Mouse (Mus musculus) stomach, embryonic 15.5 days (tissue): ENCODE results near the gene Mrps9. TPM values are rescaled to one million over a fixed set of nuclear protein-coding genes. Genes with fewer than 3 reads are reported as not detected.
A peak's percentile ranks its signal among the peaks of the same experiment; 100 is the strongest.

Experiments
- ATAC-seq: fragments of 200-750 bp; cut with Nextera tagmentation; 2 replicates; pipeline ENCODE4 v1.8.0; 2017; ENCODE audit warnings: low read depth, moderate number of reproducible peaks, moderate TSS enrichment; ENCODE audit not compliant: insufficient read depth, low FRiP score
- H3K27ac ChIP-seq: fragments of 300-500 bp; sonication (generic); 2 replicates; pipeline ENCODE4 v1.5.1; 2015; ENCODE audit warnings: mild to moderate bottlenecking, inconsistent platforms
- H3K27me3 ChIP-seq: fragments of 300-500 bp; sonication (generic); replicated peaks from 2 replicates; pipeline ENCODE4 v1.6.1; 2015; ENCODE audit warnings: inconsistent platforms
- H3K36me3 ChIP-seq: fragments of 300-500 bp; sonication (generic); 2 replicates; pipeline ENCODE4 v1.6.1; 2015; ENCODE audit warnings: inconsistent platforms
- H3K4me1 ChIP-seq: fragments of 300-500 bp; sonication (generic); 2 replicates; pipeline ENCODE4 v1.6.1; 2015; ENCODE audit warnings: inconsistent platforms
- H3K4me2 ChIP-seq: fragments of 300-500 bp; sonication (generic); 2 replicates; pipeline ENCODE4 v1.6.1; 2015; ENCODE audit warnings: mild to moderate bottlenecking, inconsistent platforms
- H3K4me3 ChIP-seq: fragments of 300-500 bp; sonication (generic); replicated peaks from 2 replicates; pipeline ENCODE4 v1.5.1; 2015; ENCODE audit warnings: inconsistent platforms
- H3K9ac ChIP-seq: fragments of 300-500 bp; sonication (generic); 2 replicates; pipeline ENCODE4 v1.6.1; 2015; ENCODE audit warnings: inconsistent platforms
- H3K9me3 ChIP-seq: fragments of 300-500 bp; sonication (generic); 2 replicates; pipeline ENCODE4 v1.6.1; 2016; ENCODE audit warnings: inconsistent platforms
- WGBS: fragments of 180-500 bp; shearing (Covaris S2); methylation state at CpG from one replicate; pipeline ENCODE4 v1.1.7; 2015; 5-methylcytosine and 5-hydroxymethylcytosine counted together
- polyA plus RNA-seq: library from polyadenylated mRNA; unstranded; fragments of >200 nt; fragmentation: Nextera tagmentation; extraction: Ambion mirVana; gene quantifications from 2 replicates; pipeline ENCODE4 v1.2.1, GENCODE M21; 2015

The Mrps9 gene
- 48.8 and 50.0 TPM in 2 replicates for polyA plus RNA-seq

- Histone ChIP-seq H3K4me1 (no peaks in the 10 kb centered on the region), H3K9me3 (no peaks in the 10 kb centered on the region), H3K4me3 (peak within 1 kb of the TSS; percentile 99), H3K4me2 (peak within 1 kb of the TSS; percentile 58), H3K36me3 (no peaks in the 10 kb centered on the region), H3K27ac (peak within 1 kb of the TSS; percentile 73), H3K9ac (peak within 1 kb of the TSS; percentile 84), H3K27me3 (no peaks in the 10 kb centered on the region)
- under 1% methylated on average over 23 of the region's 23 CpGs for WGBS
- peak; percentile 99 for ATAC-seq
Observed at GRCm38 (mm10) chr1:42850663-42851397, at the start of gene Mrps9. Mrps9 (plus strand) TSS chr1:42851233.

- no peaks in the 10 kb centered on the region for H3K36me3 ChIP-seq
- ATAC-seq: no peak
Observed at GRCm38 (mm10) chr1:42813301-42813845, 37.7 kb upstream of the Mrps9 start.

GRCm38 (mm10) chr1:42814798-42815619 lies 36.0 kb upstream of the Mrps9 start:
- Histone ChIP-seq H3K9me3 (no peaks in the 10 kb centered on the region), H3K27ac (no peak overlapping the region), H3K27me3 (no peaks in the 10 kb centered on the region), H3K4me1 (no peaks in the 10 kb centered on the region), H3K36me3 (no peaks in the 10 kb centered on the region), H3K9ac (no peak overlapping the region), H3K4me2 (no peak overlapping the region), H3K4me3 (no peak overlapping the region)
- WGBS: 79% methylated on average over 15 of the region's 15 CpGs
- ATAC-seq: no peak

More at GRCm38 (mm10) chr1:42813301-42813845, 37.7 kb upstream of the Mrps9 start:
- Histone ChIP-seq H3K27me3 (no peaks in the 10 kb centered on the region), H3K4me1 (no peaks in the 10 kb centered on the region), H3K4me3 (no peak overlapping the region), H3K9ac (no peak overlapping the region), H3K27ac (no peak overlapping the region), H3K9me3 (no peaks in the 10 kb centered on the region), H3K4me2 (no peak overlapping the region)
- 85% methylated on average over 6 of the region's 6 CpGs for WGBS

GRCm38 (mm10) chr1:42851398-42851767 lies 350 bp downstream of the Mrps9 start:
- Histone ChIP-seq H3K27me3 (no peaks in the 10 kb centered on the region), H3K27ac (peak overlapping the region; percentile 73), H3K36me3 (no peaks in the 10 kb centered on the region), H3K4me3 (peak overlapping the region; percentile 99), H3K4me2 (peak overlapping the region; percentile 58), H3K4me1 (no peaks in the 10 kb centered on the region), H3K9ac (peak overlapping the region; percentile 84), H3K9me3 (no peaks in the 10 kb centered on the region)
- ATAC-seq: peak; percentile 33; the same call in 1 of the 2 replicates
- under 1% methylated on average over 21 of the region's 21 CpGs for WGBS

GRCm38 (mm10) chr1:42851810-42852209 lies 777 bp downstream of the Mrps9 start:
- H3K4me3 ChIP-seq: peak overlapping the region; percentile 99
- 3% methylated on average over 16 of the region's 16 CpGs for WGBS
- no peak overlapping the region for H3K27ac ChIP-seq
- no peaks in the 10 kb centered on the region for H3K9me3 ChIP-seq
- no peaks in the 10 kb centered on the region for H3K4me1 ChIP-seq
- no peaks in the 10 kb centered on the region for H3K36me3 ChIP-seq
- no peaks in the 10 kb centered on the region for H3K27me3 ChIP-seq
- H3K4me2 ChIP-seq: peak overlapping the region; percentile 58
- no peak for ATAC-seq
- H3K9ac ChIP-seq: peak overlapping the region; percentile 84

GRCm38 (mm10) chr1:42864719-42865250 lies 13.8 kb downstream of the Mrps9 start:
- Histone ChIP-seq H3K36me3 (peaks cover 4% of the 10 kb centered on the region; the same call in 1 of the 2 replicates), H3K9ac (no peak overlapping the region), H3K27me3 (no peaks in the 10 kb centered on the region), H3K4me1 (no peaks in the 10 kb centered on the region), H3K9me3 (no peaks in the 10 kb centered on the region), H3K4me3 (no peak overlapping the region), H3K4me2 (no peak overlapping the region), H3K27ac (no peak overlapping the region)
- ATAC-seq: no peak
- WGBS: 95% methylated on average over 5 of the region's 5 CpGs

GRCm38 (mm10) chr1:42865336-42865939 lies 14.4 kb downstream of the Mrps9 start:
- Histone ChIP-seq H3K4me1 (no peaks in the 10 kb centered on the region), H3K4me2 (no peak overlapping the region), H3K27me3 (no peaks in the 10 kb centered on the region), H3K36me3 (peaks cover 4% of the 10 kb centered on the region; the same call in 1 of the 2 replicates), H3K9me3 (no peaks in the 10 kb centered on the region), H3K9ac (no peak overlapping the region), H3K4me3 (no peak overlapping the region), H3K27ac (no peak overlapping the region)
- ATAC-seq: no peak
- 88% methylated on average over 4 of the region's 4 CpGs for WGBS

GRCm38 (mm10) chr1:42865986-42866385 lies 15.0 kb downstream of the Mrps9 start:
- Histone ChIP-seq H3K27me3 (no peaks in the 10 kb centered on the region), H3K9ac (no peak overlapping the region), H3K27ac (no peak overlapping the region), H3K4me2 (no peak overlapping the region), H3K36me3 (peaks cover 4% of the 10 kb centered on the region; the same call in 1 of the 2 replicates), H3K9me3 (no peaks in the 10 kb centered on the region), H3K4me3 (no peak overlapping the region), H3K4me1 (no peaks in the 10 kb centered on the region)
- 96% methylated on average over 4 of the region's 4 CpGs for WGBS
- ATAC-seq: no peak

GRCm38 (mm10) chr1:42867188-42867587 lies 16.2 kb downstream of the Mrps9 start:
- no peak for ATAC-seq
- WGBS: 91% methylated on average over 3 of the region's 3 CpGs
- H3K4me1 ChIP-seq: no peaks in the 10 kb centered on the region

GRCm38 (mm10) chr1:42874174-42874573 lies 23.1 kb downstream of the Mrps9 start:
- Histone ChIP-seq H3K27ac (no peak overlapping the region), H3K9ac (no peak overlapping the region), H3K36me3 (no peaks in the 10 kb centered on the region), H3K9me3 (no peaks in the 10 kb centered on the region), H3K4me3 (no peak overlapping the region), H3K4me2 (no peak overlapping the region), H3K4me1 (no peaks in the 10 kb centered on the region), H3K27me3 (no peaks in the 10 kb centered on the region)
- no peak for ATAC-seq
- 71% methylated on average over 2 of the region's 2 CpGs for WGBS

More at GRCm38 (mm10) chr1:42867188-42867587, 16.2 kb downstream of the Mrps9 start:
- Histone ChIP-seq H3K36me3 (peaks cover 4% of the 10 kb centered on the region; the same call in 1 of the 2 replicates), H3K4me3 (no peak overlapping the region), H3K4me2 (no peak overlapping the region), H3K9me3 (no peaks in the 10 kb centered on the region), H3K9ac (no peak overlapping the region), H3K27me3 (no peaks in the 10 kb centered on the region), H3K27ac (no peak overlapping the region)

GRCm38 (mm10) chr1:42875271-42875670 lies 24.2 kb downstream of the Mrps9 start:
- no peak overlapping the region for H3K4me2 ChIP-seq
- no peak overlapping the region for H3K27ac ChIP-seq
- H3K9ac ChIP-seq: no peak overlapping the region
- H3K27me3 ChIP-seq: no peaks in the 10 kb centered on the region
- no peak for ATAC-seq
- no peaks in the 10 kb centered on the region for H3K9me3 ChIP-seq
- H3K36me3 ChIP-seq: no peaks in the 10 kb centered on the region
- H3K4me1 ChIP-seq: no peaks in the 10 kb centered on the region
- H3K4me3 ChIP-seq: no peak overlapping the region
- WGBS: 85% methylated on average over 5 of the region's 5 CpGs
